9 mouse cellular contexts compared by ENCODE assay signal in genomic region chr8:71380178-71381171, GRCm38 (mm10). TPM values are rescaled to one million over a fixed set of nuclear protein-coding genes. Genes with fewer than 3 reads are reported as not detected.
DNase-seq lines count a peak whose midpoint lies in the region; ATAC-seq and TF ChIP-seq lines count a peak whose summit lies in the region.
"Had no signal": no experiment of that assay in that cellular context is flagged by ENCODE, and none has a peak within 500 bp of the region (broad histone marks: within the 10 kb centered on the region; RNA-seq: fewer than 3 reads in every experiment).

No protein-coding gene starts in this region.

- peak overlapping the region; percentile 90; the same call in 1 of the 2 replicates for H3K27ac ChIP-seq in hindbrain, embryonic 13.5 days
- peak overlapping the region; percentile 73 for H3K27ac ChIP-seq in liver, embryonic 12.5 days
- H3K27ac ChIP-seq in small intestine, adult 2 months (ENCODE audit: insufficient read depth, low read depth, low read length): peak overlapping the region; percentile 83

- DNase-seq in lung, adult 2 months: peak; percentile 37
- DNase-seq in lung, postnatal 14 days: no peak
- DNase-seq in embryo, embryonic 11 days: peak; percentile 42
- no peak for DNase-seq in thymus, adult 18-20 months
- DNase-seq in gastrocnemius, adult 8-10 months (ENCODE audit: low spot score in 2 of 2): no peak

- H3K4me2 ChIP-seq in hindbrain, embryonic 13.5 days: peak overlapping the region; percentile 100
- peak overlapping the region; percentile 95 for H3K4me2 ChIP-seq in liver, embryonic 12.5 days

- H3K9me3 ChIP-seq in hindbrain, embryonic 13.5 days: no peaks in the 10 kb centered on the region
- H3K9me3 ChIP-seq in liver, embryonic 12.5 days (replicated peaks): no peaks in the 10 kb centered on the region

- H3K4me3 ChIP-seq in lung, adult 2 months (replicated peaks; ENCODE audit: extremely low read depth, low read depth, low read length): peak overlapping the region; percentile 85
- peak overlapping the region; percentile 62 for H3K4me3 ChIP-seq in hindbrain, embryonic 13.5 days
- H3K4me3 ChIP-seq in liver, embryonic 12.5 days: peak overlapping the region; percentile 66
- peak overlapping the region; percentile 97 for H3K4me3 ChIP-seq in small intestine, adult 2 months (ENCODE audit: low read depth, low read length)

- peaks cover 7% of the 10 kb centered on the region for H3K36me3 ChIP-seq in hindbrain, embryonic 13.5 days
- peaks cover 16% of the 10 kb centered on the region for H3K36me3 ChIP-seq in liver, embryonic 12.5 days
- peaks cover 7% of the 10 kb centered on the region for H3K36me3 ChIP-seq in small intestine, adult 2 months (ENCODE audit: control insufficient read depth, insufficient read depth, low read length)

- 2% methylated on average over 72 of the region's 72 CpGs for WGBS in lung, adult 2 months
- 1% methylated on average over 72 of the region's 72 CpGs for WGBS in hindbrain, embryonic 13.5 days
- 6% methylated on average over 72 of the region's 72 CpGs for WGBS in liver, embryonic 12.5 days (ENCODE audit: insufficient replicate concordance)
- WGBS in small intestine, adult 2 months: 2% methylated on average over 72 of the region's 72 CpGs

- TF ChIP-seq CTCF in lung, adult 2 months (IDR thresholded peaks at IDR 0.05; ENCODE audit: insufficient read depth, low read length): no peak
- TF ChIP-seq CTCF in small intestine, adult 2 months (IDR thresholded peaks at IDR 0.05; ENCODE audit: extremely low read depth, insufficient read length, insufficient replicate concordance, low read depth, low read length): no peak

- 0 out of 2 replicates have a peak, but pooled peaks have one; percentile 22 for TF ChIP-seq POLR2A in lung, adult 2 months (IDR thresholded peaks at IDR 0.05; ENCODE audit: borderline replicate concordance, extremely low read depth, low read depth, low read length)
- TF ChIP-seq POLR2A in small intestine, adult 2 months (IDR thresholded peaks at IDR 0.05; ENCODE audit: low read depth, low read length): 0 out of 2 replicates have a peak, but pooled peaks have one; percentile 8

- no peaks in the 10 kb centered on the region for H3K27me3 ChIP-seq in hindbrain, embryonic 13.5 days
- H3K27me3 ChIP-seq in liver, embryonic 12.5 days (replicated peaks): peaks cover 77% of the 10 kb centered on the region
- no peaks in the 10 kb centered on the region for H3K27me3 ChIP-seq in small intestine, adult 2 months (ENCODE audit: control insufficient read depth, insufficient read depth, low read length)

- H3K9ac ChIP-seq in hindbrain, embryonic 13.5 days: peak overlapping the region; percentile 87
- peak overlapping the region; percentile 74 for H3K9ac ChIP-seq in liver, embryonic 12.5 days

- peaks cover 20% of the 10 kb centered on the region for H3K4me1 ChIP-seq in lung, adult 2 months (ENCODE audit: control insufficient read depth, insufficient read depth, low read length)
- peaks cover 71% of the 10 kb centered on the region for H3K4me1 ChIP-seq in hindbrain, embryonic 13.5 days (replicated peaks)
- peaks cover 70% of the 10 kb centered on the region for H3K4me1 ChIP-seq in liver, embryonic 12.5 days
- peaks cover 41% of the 10 kb centered on the region for H3K4me1 ChIP-seq in small intestine, adult 2 months (ENCODE audit: control insufficient read depth, insufficient read depth, insufficient read length, low read length)

- ATAC-seq in hindbrain, embryonic 13.5 days (ENCODE audit: low FRiP score): no peak
- ATAC-seq in liver, embryonic 12.5 days: no peak

RNA-seq across cellular contexts. Expression of gene Nr2f6, which starts 1.3 kb away (rescaled TPM):
- 133 and 205 TPM in 2 replicates for polyA plus RNA-seq in lung, adult 2 months (2012; rRNA removed)
- 20.2 and 21.3 TPM in 2 replicates for polyA plus RNA-seq in hindbrain, embryonic 13.5 days (2015; fragmentation: Nextera tagmentation; extraction: Ambion mirVana)
- 35.3 and 38.8 TPM in 2 replicates for polyA plus RNA-seq in liver, embryonic 12.5 days (2016; fragmentation: Nextera tagmentation; extraction: Ambion mirVana)
- 233 and 448 TPM in 2 replicates for polyA plus RNA-seq in small intestine, adult 2 months (2012; rRNA removed)
- total RNA-seq in gastrocnemius, adult 8-10 months (2022): 10 to 100 TPM; 19.9 to 23.3 (median 20.9) TPM

RNA-seq across cellular contexts. Expression of gene Ocel1, which starts 9.4 kb away (rescaled TPM):
- polyA plus RNA-seq in lung, adult 2 months (2012; rRNA removed): 16.9 and 21.1 TPM in 2 replicates
- 4.6 and 6.2 TPM in 2 replicates for polyA plus RNA-seq in hindbrain, embryonic 13.5 days (2015; fragmentation: Nextera tagmentation; extraction: Ambion mirVana)
- 6.8 and 6.9 TPM in 2 replicates for polyA plus RNA-seq in liver, embryonic 12.5 days (2016; fragmentation: Nextera tagmentation; extraction: Ambion mirVana)
- polyA plus RNA-seq in small intestine, adult 2 months (2012; rRNA removed): 19.7 and 70.3 TPM in 2 replicates
- total RNA-seq in gastrocnemius, adult 8-10 months (2022): 1 to 10 TPM; 5.0 to 6.0 (median 5.8) TPM

RNA-seq across cellular contexts. Expression of gene Use1, which starts 13.8 kb away (rescaled TPM):
- 111 and 121 TPM in 2 replicates for polyA plus RNA-seq in lung, adult 2 months (2012; rRNA removed)
- polyA plus RNA-seq in hindbrain, embryonic 13.5 days (2015; fragmentation: Nextera tagmentation; extraction: Ambion mirVana): 109 and 112 TPM in 2 replicates
- 60.2 and 61.1 TPM in 2 replicates for polyA plus RNA-seq in liver, embryonic 12.5 days (2016; fragmentation: Nextera tagmentation; extraction: Ambion mirVana)
- 63.7 and 101 TPM in 2 replicates for polyA plus RNA-seq in small intestine, adult 2 months (2012; rRNA removed)
- 100 to 1,000 TPM in 2 of 4 experiments, 10 to 100 TPM in 2; 90.5 to 106 (median 100) TPM for total RNA-seq in gastrocnemius, adult 8-10 months (2022)

RNA-seq across cellular contexts. Expression of gene Ushbp1, which starts 15.1 kb away (rescaled TPM):
- polyA plus RNA-seq in lung, adult 2 months (2012; rRNA removed): 155 and 170 TPM in 2 replicates
- polyA plus RNA-seq in hindbrain, embryonic 13.5 days (2015; fragmentation: Nextera tagmentation; extraction: Ambion mirVana): 6.2 and 7.1 TPM in 2 replicates
- 3.6 and 4.0 TPM in 2 replicates for polyA plus RNA-seq in liver, embryonic 12.5 days (2016; fragmentation: Nextera tagmentation; extraction: Ambion mirVana)
- 5.8 and 7.8 TPM in 2 replicates for polyA plus RNA-seq in small intestine, adult 2 months (2012; rRNA removed)
- total RNA-seq in gastrocnemius, adult 8-10 months (2022): 1 to 10 TPM; 3.5 to 6.3 (median 4.5) TPM
- total RNA-seq: neutrophil, adult 5-6 weeks had no signal

RNA-seq across cellular contexts. Expression of gene Babam1, which starts 16.2 kb away (rescaled TPM):
- 120 and 145 TPM in 2 replicates for polyA plus RNA-seq in lung, adult 2 months (2012; rRNA removed)
- 83.3 and 90.9 TPM in 2 replicates for polyA plus RNA-seq in hindbrain, embryonic 13.5 days (2015; fragmentation: Nextera tagmentation; extraction: Ambion mirVana)
- polyA plus RNA-seq in liver, embryonic 12.5 days (2016; fragmentation: Nextera tagmentation; extraction: Ambion mirVana): 79.0 and 82.6 TPM in 2 replicates
- polyA plus RNA-seq in small intestine, adult 2 months (2012; rRNA removed): 64.5 and 119 TPM in 2 replicates
- 10 to 100 TPM; 68.5 to 73.4 (median 70.8) TPM for total RNA-seq in gastrocnemius, adult 8-10 months (2022)

Comparison
In these comparisons a context has a peak if more than half of its experiments do, and no peak if none do; other contexts are left out.
1. DNase-seq: peak in lung, adult 2 months (single experiment) and embryo, embryonic 11 days (single experiment); none in lung, postnatal 14 days (single experiment), thymus, adult 18-20 months (0 of 2) and gastrocnemius, adult 8-10 months (0 of 2).
2. Peak in every context shown above with its lines, with median percentiles within 50 percentile points of each other: H3K4me3 ChIP-seq and H3K27ac ChIP-seq.